In the genomic region with DNA sequence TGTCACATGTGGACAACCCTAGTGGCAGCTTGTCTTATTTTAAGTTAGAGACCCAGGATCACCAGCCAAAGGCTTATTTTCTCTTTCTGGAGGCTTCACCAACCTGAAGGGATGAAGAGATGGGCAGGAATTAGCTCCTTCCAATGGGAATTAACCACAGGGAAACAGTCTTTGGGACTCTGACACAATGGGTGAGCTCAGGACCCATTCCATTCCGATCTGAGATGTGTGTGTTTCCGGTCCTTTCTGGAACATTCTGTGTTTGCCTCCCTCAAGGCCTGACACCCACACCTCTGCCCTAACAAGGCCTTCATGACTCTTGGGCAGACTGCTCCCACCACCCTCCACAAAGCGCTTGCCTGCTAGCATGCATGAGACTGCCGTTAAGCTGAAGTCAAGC, we compare ENCODE assay signal across 8 mouse cellular contexts. TPM values are rescaled to one million over a fixed set of nuclear protein-coding genes. Genes with fewer than 3 reads are reported as not detected.
DNase-seq lines count a peak whose midpoint lies in the region; ATAC-seq and TF ChIP-seq lines count a peak whose summit lies in the region.

A gene (plus strand): TSS at position 301 of the 400 bp plus-strand sequence.

- peak within 1 kb of the TSS; percentile 95 for H3K27ac ChIP-seq in lung, embryonic 14.5 days (ENCODE audit: low read depth)
- H3K27ac ChIP-seq in embryonic facial prominence, embryonic 11.5 days (replicated peaks; ENCODE audit: low read depth, low read length), result peak within 1 kb of the TSS; percentile 53
- peak within 1 kb of the TSS; percentile 88 for H3K27ac ChIP-seq in intestine, embryonic 14.5 days (ENCODE audit: low read depth)
- H3K27ac ChIP-seq in neural tube, embryonic 13.5 days (replicated peaks), result peak within 1 kb of the TSS; percentile 85

- H3K9ac ChIP-seq in lung, embryonic 14.5 days, result no peak within 1 kb of the TSS
- H3K9ac ChIP-seq in embryonic facial prominence, embryonic 11.5 days (replicated peaks; ENCODE audit: low read length), result 0 out of 2 replicates have a peak within 1 kb of the TSS, but pooled peaks have one; percentile 1
- 0 out of 2 replicates have a peak within 1 kb of the TSS, but pooled peaks have one; percentile 27 for H3K9ac ChIP-seq in intestine, embryonic 14.5 days (ENCODE audit: low read length)
- H3K9ac ChIP-seq in neural tube, embryonic 13.5 days, result peak within 1 kb of the TSS; percentile 46

- peak within 1 kb of the TSS; percentile 23; the same call in 1 of the 2 replicates for H3K4me2 ChIP-seq in lung, embryonic 14.5 days
- no peak within 1 kb of the TSS for H3K4me2 ChIP-seq in embryonic facial prominence, embryonic 11.5 days (ENCODE audit: low read depth, low read length)
- peak within 1 kb of the TSS; percentile 33 for H3K4me2 ChIP-seq in intestine, embryonic 14.5 days (ENCODE audit: low read length)
- peak within 1 kb of the TSS; percentile 41; the same call in 1 of the 2 replicates for H3K4me2 ChIP-seq in neural tube, embryonic 13.5 days

- no peaks in the 10 kb centered on the region for H3K9me3 ChIP-seq in lung, embryonic 14.5 days (ENCODE audit: low read depth, low read length)
- no peaks in the 10 kb centered on the region for H3K9me3 ChIP-seq in embryonic facial prominence, embryonic 11.5 days (replicated peaks; ENCODE audit: control insufficient read depth, low read length)
- H3K9me3 ChIP-seq in intestine, embryonic 14.5 days (ENCODE audit: control insufficient read depth, low read length), result no peaks in the 10 kb centered on the region
- H3K9me3 ChIP-seq in neural tube, embryonic 13.5 days, result no peaks in the 10 kb centered on the region

- 73% methylated on average over 4 of the region's 4 CpGs for WGBS in lung, embryonic 14.5 days
- 89% methylated on average over 4 of the region's 4 CpGs for WGBS in embryonic facial prominence, embryonic 11.5 days
- 86% methylated on average over 4 of the region's 4 CpGs for WGBS in intestine, embryonic 14.5 days
- WGBS in neural tube, embryonic 13.5 days, result 88% methylated on average over 4 of the region's 4 CpGs

- H3K4me3 ChIP-seq in lung, embryonic 14.5 days (ENCODE audit: low read depth, low read length), result no peak within 1 kb of the TSS
- H3K4me3 ChIP-seq in embryonic facial prominence, embryonic 11.5 days (ENCODE audit: low read depth, low read length), result no peak within 1 kb of the TSS
- H3K4me3 ChIP-seq in intestine, embryonic 14.5 days (ENCODE audit: low read depth, low read length), result 0 out of 2 replicates have a peak within 1 kb of the TSS, but pooled peaks have one; percentile 1
- no peak within 1 kb of the TSS for H3K4me3 ChIP-seq in neural tube, embryonic 13.5 days

- no peaks in the 10 kb centered on the region for H3K36me3 ChIP-seq in lung, embryonic 14.5 days (ENCODE audit: insufficient read depth)
- no peaks in the 10 kb centered on the region for H3K36me3 ChIP-seq in embryonic facial prominence, embryonic 11.5 days (replicated peaks; ENCODE audit: control insufficient read depth, insufficient read depth, low read depth, low read length)
- no peaks in the 10 kb centered on the region for H3K36me3 ChIP-seq in intestine, embryonic 14.5 days (ENCODE audit: control insufficient read depth, insufficient read depth, low read length)
- no peaks in the 10 kb centered on the region for H3K36me3 ChIP-seq in neural tube, embryonic 13.5 days

- TF ChIP-seq CTCF in lung, embryonic 14.5 days (IDR thresholded peaks at IDR 0.05; ENCODE audit: low read depth), result no peak

- no peak for DNase-seq in lung, embryonic 14.5 days
- DNase-seq in lung, adult 18-20 months, result no peak
- no peak for DNase-seq in embryonic facial prominence, embryonic 11.5 days (ENCODE audit: low spot score)
- no peak for DNase-seq in intestine, embryonic 14.5 days (ENCODE audit: low spot score)
- DNase-seq in gastrocnemius, postnatal 10 days, result no peak
- DNase-seq in kidney, adult 18-20 months, result no peak
- no peak for DNase-seq in urinary bladder, adult 18-20 months (ENCODE audit: low spot score in 2 of 2)

- H3K4me1 ChIP-seq in lung, embryonic 14.5 days (ENCODE audit: insufficient read depth), result peaks cover 19% of the 10 kb centered on the region
- H3K4me1 ChIP-seq in embryonic facial prominence, embryonic 11.5 days (ENCODE audit: control insufficient read depth, insufficient read depth, low read length), result peaks cover 19% of the 10 kb centered on the region
- H3K4me1 ChIP-seq in intestine, embryonic 14.5 days (replicated peaks; ENCODE audit: control insufficient read depth, insufficient read depth, low read length), result peaks cover 32% of the 10 kb centered on the region
- peaks cover 44% of the 10 kb centered on the region for H3K4me1 ChIP-seq in neural tube, embryonic 13.5 days (replicated peaks)

- no peaks in the 10 kb centered on the region for H3K27me3 ChIP-seq in lung, embryonic 14.5 days (ENCODE audit: insufficient read depth, low read length)
- H3K27me3 ChIP-seq in embryonic facial prominence, embryonic 11.5 days (ENCODE audit: control insufficient read depth, insufficient read depth, low read length), result no peaks in the 10 kb centered on the region
- H3K27me3 ChIP-seq in intestine, embryonic 14.5 days (replicated peaks; ENCODE audit: control insufficient read depth, insufficient read depth, low read length), result no peaks in the 10 kb centered on the region
- no peaks in the 10 kb centered on the region for H3K27me3 ChIP-seq in neural tube, embryonic 13.5 days

- ATAC-seq in lung, embryonic 14.5 days (ENCODE audit: insufficient read depth), result no peak
- no peak for ATAC-seq in embryonic facial prominence, embryonic 11.5 days (replicated peaks; ENCODE audit: insufficient number of reproducible peaks, low FRiP score, low TSS enrichment, low read depth)
- ATAC-seq in intestine, embryonic 14.5 days (replicated peaks; ENCODE audit: low FRiP score, low TSS enrichment, low read depth), result no peak
- ATAC-seq in neural tube, embryonic 13.5 days (ENCODE audit: low read depth), result no peak

RNA-seq across cellular contexts. Expression of the gene that starts here (rescaled TPM):
- polyA plus RNA-seq in lung, embryonic 14.5 days (2014; fragmentation: Nextera tagmentation; extraction: Ambion mirVana), result 5.3 and 6.9 TPM in 2 replicates
- 4.9 and 5.7 TPM in 2 replicates for polyA plus RNA-seq in embryonic facial prominence, embryonic 11.5 days (2014; fragmentation: Nextera tagmentation; extraction: Ambion mirVana)
- 8.1 and 9.1 TPM in 2 replicates for polyA plus RNA-seq in intestine, embryonic 14.5 days (2014; fragmentation: Nextera tagmentation; extraction: Ambion mirVana)
- 5.4 and 6.8 TPM in 2 replicates for polyA plus RNA-seq in neural tube, embryonic 13.5 days (2015; fragmentation: Nextera tagmentation; extraction: Ambion mirVana)
- total RNA-seq in gastrocnemius, postnatal 10 days (2021), result 1 to 10 TPM; 6.6 to 8.1 TPM
